Mouse (Mus musculus) ES-Bruce4 (cell line): ENCODE measurements around the gene Mrpl33.

Experiments used
- EP300 ChIP-seq: IDR thresholded peaks from 2 replicates; pipeline ENCODE4 v1.6.1; 2011; ENCODE audit warnings: low read depth, low read length; ENCODE audit not compliant: insufficient read depth
- POLR2A ChIP-seq: IDR thresholded peaks from one replicate; pipeline ENCODE4 v1.8.1; 2011; ENCODE audit warnings: low read length; ENCODE audit not compliant: insufficient read depth

DNA sequence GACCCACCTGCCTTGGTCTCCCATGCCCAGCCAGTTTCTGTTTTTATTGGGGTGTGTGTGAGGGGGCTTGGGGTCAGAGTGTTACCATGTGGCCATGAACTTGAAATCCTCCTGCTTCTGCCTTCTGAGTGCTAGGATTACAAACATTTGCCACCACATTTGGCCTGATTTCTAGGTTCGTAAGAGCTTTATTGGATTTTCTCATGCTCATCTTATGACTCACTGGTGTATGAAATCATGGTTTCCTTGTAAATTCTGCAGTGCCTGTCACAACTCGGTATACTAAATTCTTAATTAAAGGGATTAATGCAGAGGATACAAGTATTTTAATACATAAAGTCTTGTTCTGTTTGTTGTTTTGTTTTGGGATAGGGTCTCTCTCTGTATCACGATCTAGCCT is 23.6 kb downstream of the Mrpl33 start:
- no peak for TF ChIP-seq POLR2A
- no peak for TF ChIP-seq EP300
